Mouse (Mus musculus) lung, adult 2 months (tissue): ENCODE measurements around the gene Brd9.

ENCODE experiments used
- CTCF ChIP-seq: fragments of 200-500 bp; IDR thresholded peaks from 2 replicates; pipeline ENCODE4 v1.5.1; 2011; ENCODE audit warnings: mild to moderate bottlenecking, low read length, control low read depth; ENCODE audit not compliant: insufficient read depth
- POLR2A ChIP-seq: fragments of 200-500 bp; IDR thresholded peaks from 2 replicates; pipeline ENCODE4 v1.6.1; 2011; ENCODE audit warnings: low read depth, mild to moderate bottlenecking, control low read depth, low read length, borderline replicate concordance; ENCODE audit errors: extremely low read depth

- TF ChIP-seq CTCF (no peak), POLR2A (no peak)
Observed at GRCm38 (mm10) chr13:74009791-74010614, 72.4 kb downstream of the Brd9 start.
